ENCODE assay signal across 24 mouse cellular contexts in genomic region chr17:88051679-88052078, GRCm38 (mm10).
"Had no signal": no experiment of that assay in that cellular context is flagged by ENCODE, and none has a peak within 500 bp of the region (broad histone marks: within the 10 kb centered on the region; RNA-seq: fewer than 3 reads in every experiment).

No protein-coding gene starts in this region.

- H3K4me3 ChIP-seq: gastrocnemius, adult 2 months; heart, embryonic 10.5 days; heart, embryonic 12.5 days; hindbrain, embryonic 10.5 days; hindbrain, embryonic 12.5 days; intestine, embryonic 15.5 days; limb, embryonic 13.5 days had no signal

- ATAC-seq: hindbrain, embryonic 16.5 days; inflammation-experienced regulatory T-cells, adult 6 months; intestine, embryonic 15.5 days; intestine, postnatal 0 days had no signal

- H3K9me3 ChIP-seq: heart, embryonic 10.5 days; heart, embryonic 12.5 days; hindbrain, embryonic 12.5 days; intestine, embryonic 15.5 days; limb, embryonic 13.5 days had no signal

- H3K36me3 ChIP-seq: heart, embryonic 10.5 days; hindbrain, embryonic 12.5 days; intestine, embryonic 15.5 days; limb, embryonic 13.5 days had no signal

- H3K27me3 ChIP-seq: heart, embryonic 12.5 days; hindbrain, embryonic 12.5 days; intestine, embryonic 15.5 days; limb, embryonic 13.5 days had no signal

- DNase-seq: gastrocnemius, adult 2 months; gastrocnemius, postnatal 10 days; gastrocnemius, postnatal 25 days; heart, adult 18-20 months; heart, postnatal 10 days; heart, postnatal 4 days; kidney, adult 18-20 months; kidney, adult 8-10 months; kidney, postnatal 10 days; kidney, postnatal 25 days; kidney, postnatal 4 days; layer of hippocampus, adult 9-11 months; layer of hippocampus, postnatal 36 days; left cerebral cortex, postnatal 4 days had no signal

- H3K4me2 ChIP-seq: heart, embryonic 12.5 days; hindbrain, embryonic 12.5 days; hindbrain, embryonic 14.5 days; intestine, embryonic 15.5 days; limb, embryonic 13.5 days had no signal

- H3K9ac ChIP-seq: heart, embryonic 12.5 days; hindbrain, embryonic 12.5 days; hindbrain, embryonic 14.5 days; intestine, embryonic 15.5 days; limb, embryonic 13.5 days had no signal

- H3K27ac ChIP-seq: gastrocnemius, adult 2 months; heart, embryonic 10.5 days; hindbrain, embryonic 10.5 days; hindbrain, embryonic 12.5 days; hindbrain, embryonic 14.5 days; intestine, embryonic 15.5 days; limb, embryonic 13.5 days had no signal

- H3K4me1 ChIP-seq: hindbrain, embryonic 10.5 days; hindbrain, embryonic 12.5 days had no signal
